ENCODE assay signal across 11 mouse cellular contexts in genomic region chr10:119885563-119885962, GRCm38 (mm10).
DNase-seq lines count a peak whose midpoint lies in the region; ATAC-seq lines count a peak whose summit lies in the region.
"Had no signal": no experiment of that assay in that cellular context is flagged by ENCODE, and none has a peak within 500 bp of the region (broad histone marks: within the 10 kb centered on the region; RNA-seq: fewer than 3 reads in every experiment).

No protein-coding gene starts in this region.

- no peaks in the 10 kb centered on the region for H3K9me3 ChIP-seq in hindbrain, embryonic 11.5 days (ENCODE audit: control insufficient read depth, low read length)
- no peaks in the 10 kb centered on the region for H3K9me3 ChIP-seq in hindbrain, embryonic 12.5 days (replicated peaks)
- H3K9me3 ChIP-seq in midbrain, embryonic 11.5 days (ENCODE audit: control insufficient read depth, low read length) = no peaks in the 10 kb centered on the region
- no peaks in the 10 kb centered on the region for H3K9me3 ChIP-seq in midbrain, embryonic 16.5 days (replicated peaks; ENCODE audit: control insufficient read depth, low read length, poor library complexity, severe bottlenecking)
- H3K9me3 ChIP-seq: neural tube, embryonic 12.5 days had no signal

- ATAC-seq in hindbrain, embryonic 11.5 days (ENCODE audit: low FRiP score) = no peak
- no peak for ATAC-seq in hindbrain, embryonic 12.5 days (ENCODE audit: low FRiP score)
- no peak for ATAC-seq in midbrain, embryonic 11.5 days (ENCODE audit: low FRiP score)
- no peak for ATAC-seq in midbrain, embryonic 16.5 days
- ATAC-seq: intestine, embryonic 16.5 days had no signal

- H3K36me3 ChIP-seq in hindbrain, embryonic 11.5 days (ENCODE audit: control insufficient read depth, insufficient read depth, low read length) = no peaks in the 10 kb centered on the region
- H3K36me3 ChIP-seq in hindbrain, embryonic 12.5 days = no peaks in the 10 kb centered on the region
- no peaks in the 10 kb centered on the region for H3K36me3 ChIP-seq in midbrain, embryonic 11.5 days (ENCODE audit: control insufficient read depth, insufficient read depth, low read length)
- no peaks in the 10 kb centered on the region for H3K36me3 ChIP-seq in midbrain, embryonic 16.5 days (ENCODE audit: control insufficient read depth, insufficient read depth, low read length)
- H3K36me3 ChIP-seq: neural tube, embryonic 12.5 days had no signal

- no peak overlapping the region for H3K9ac ChIP-seq in hindbrain, embryonic 11.5 days (ENCODE audit: low read depth, low read length)
- H3K9ac ChIP-seq in hindbrain, embryonic 12.5 days = no peak overlapping the region
- no peak overlapping the region for H3K9ac ChIP-seq in midbrain, embryonic 11.5 days (ENCODE audit: low read length)
- no peak overlapping the region for H3K9ac ChIP-seq in midbrain, embryonic 16.5 days (ENCODE audit: low read depth, low read length)
- H3K9ac ChIP-seq: neural tube, embryonic 12.5 days had no signal

- H3K27me3 ChIP-seq in hindbrain, embryonic 11.5 days (ENCODE audit: control insufficient read depth, insufficient read depth, low read length) = no peaks in the 10 kb centered on the region
- no peaks in the 10 kb centered on the region for H3K27me3 ChIP-seq in hindbrain, embryonic 12.5 days
- no peaks in the 10 kb centered on the region for H3K27me3 ChIP-seq in midbrain, embryonic 11.5 days (ENCODE audit: control insufficient read depth, insufficient read depth, low read length)
- no peaks in the 10 kb centered on the region for H3K27me3 ChIP-seq in midbrain, embryonic 16.5 days (ENCODE audit: control insufficient read depth, insufficient read depth, low read depth, low read length)
- H3K27me3 ChIP-seq: neural tube, embryonic 12.5 days had no signal

- H3K4me3 ChIP-seq in hindbrain, embryonic 11.5 days (ENCODE audit: low read depth, low read length) = no peak overlapping the region
- no peak overlapping the region for H3K4me3 ChIP-seq in hindbrain, embryonic 12.5 days
- H3K4me3 ChIP-seq in midbrain, embryonic 11.5 days (ENCODE audit: low read depth, low read length) = no peak overlapping the region
- H3K4me3 ChIP-seq in midbrain, embryonic 16.5 days (ENCODE audit: low read depth, low read length) = no peak overlapping the region
- H3K4me3 ChIP-seq: neural tube, embryonic 12.5 days had no signal

- no peak overlapping the region for H3K27ac ChIP-seq in hindbrain, embryonic 11.5 days (ENCODE audit: low read depth, low read length)
- H3K27ac ChIP-seq in hindbrain, embryonic 12.5 days = no peak overlapping the region
- no peak overlapping the region for H3K27ac ChIP-seq in midbrain, embryonic 11.5 days (ENCODE audit: low read depth, low read length)
- H3K27ac ChIP-seq in midbrain, embryonic 16.5 days (ENCODE audit: low read length) = no peak overlapping the region; the same call in 1 of the 2 replicates
- H3K27ac ChIP-seq: neural tube, embryonic 12.5 days had no signal

- peak; percentile 50 for DNase-seq in hindbrain, embryonic 11.5 days (ENCODE audit: low spot score)
- DNase-seq in midbrain, embryonic 11.5 days (ENCODE audit: low spot score, missing footprints) = peak; percentile 83
- peak; percentile 21 for DNase-seq in embryo, embryonic 11 days
- peak; percentile 3 for DNase-seq in yolk sac, embryonic 10.5 days (ENCODE audit: low spot score)
- no peak for DNase-seq in thymus, adult 18-20 months
- no peak for DNase-seq in gastrocnemius, adult 8-10 months (ENCODE audit: low spot score in 2 of 2)
- DNase-seq: cerebellum, adult 11 months had no signal

- H3K4me2 ChIP-seq in hindbrain, embryonic 11.5 days (replicated peaks; ENCODE audit: low read depth, low read length) = no peak overlapping the region
- no peak overlapping the region for H3K4me2 ChIP-seq in hindbrain, embryonic 12.5 days (replicated peaks)
- H3K4me2 ChIP-seq in midbrain, embryonic 11.5 days = no peak overlapping the region
- H3K4me2 ChIP-seq in midbrain, embryonic 16.5 days (ENCODE audit: low read length) = no peak overlapping the region
- H3K4me2 ChIP-seq: neural tube, embryonic 12.5 days had no signal

- 81% methylated on average over 6 of the region's 6 CpGs for WGBS in hindbrain, embryonic 11.5 days
- WGBS in hindbrain, embryonic 12.5 days = 80% methylated on average over 6 of the region's 6 CpGs
- 76% methylated on average over 6 of the region's 6 CpGs for WGBS in midbrain, embryonic 11.5 days
- 67% methylated on average over 6 of the region's 6 CpGs for WGBS in midbrain, embryonic 16.5 days

- H3K4me1 ChIP-seq in hindbrain, embryonic 11.5 days (replicated peaks; ENCODE audit: control insufficient read depth, insufficient read depth, low read length) = no peaks in the 10 kb centered on the region
- no peaks in the 10 kb centered on the region for H3K4me1 ChIP-seq in hindbrain, embryonic 12.5 days
- no peaks in the 10 kb centered on the region for H3K4me1 ChIP-seq in midbrain, embryonic 11.5 days (ENCODE audit: control insufficient read depth, insufficient read depth, low read length)
- peaks cover 3% of the 10 kb centered on the region; the same call in 1 of the 2 replicates for H3K4me1 ChIP-seq in midbrain, embryonic 16.5 days (ENCODE audit: control insufficient read depth, insufficient read depth, low read length)

Comparison
In these comparisons a context has a peak if more than half of its experiments do, and no peak if none do; other contexts are left out.
1. DNase-seq: peak in hindbrain, embryonic 11.5 days (single experiment), midbrain, embryonic 11.5 days (single experiment), embryo, embryonic 11 days (single experiment) and yolk sac, embryonic 10.5 days (single experiment); none in thymus, adult 18-20 months (0 of 2) and gastrocnemius, adult 8-10 months (0 of 2).